Mouse (Mus musculus): Measurements from ENCODE around the gene Card14. TPM values are rescaled to one million over a fixed set of nuclear protein-coding genes. Genes with fewer than 3 reads are reported as not detected.
A peak's percentile ranks its signal among the peaks of the same experiment; 100 is the strongest.

Gene Card14
- polyA plus RNA-seq, 1 experiment from 2014 or later = not detected

DNA sequence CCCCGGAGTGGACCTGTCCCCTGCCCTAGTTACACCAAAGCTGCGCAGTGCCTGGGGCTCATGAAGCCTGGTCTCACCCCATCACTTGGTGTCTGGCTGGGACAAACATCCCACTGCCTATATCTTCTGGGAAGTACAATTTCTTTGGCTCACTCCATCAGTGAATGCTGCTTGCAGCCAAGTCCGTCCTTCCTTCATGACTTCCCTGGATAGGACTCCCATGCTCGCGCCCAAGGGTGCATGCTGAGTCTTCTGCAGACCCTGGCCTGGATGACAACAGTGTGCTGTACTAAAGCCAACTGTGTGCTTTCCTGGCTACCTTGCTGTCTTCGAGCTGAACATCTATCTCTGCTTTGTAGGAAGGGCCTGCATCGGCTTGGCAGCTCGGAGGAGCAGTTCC, 36.6 kb downstream of the Card14 start:
- 86% methylated on average over 8 of the region's 8 CpGs for WGBS
- H3K27me3 ChIP-seq (ENCODE audit: control insufficient read depth, insufficient read depth, low read length) = no peaks in the 10 kb centered on the region
- ATAC-seq (ENCODE audit: low FRiP score) = no peak

DNA sequence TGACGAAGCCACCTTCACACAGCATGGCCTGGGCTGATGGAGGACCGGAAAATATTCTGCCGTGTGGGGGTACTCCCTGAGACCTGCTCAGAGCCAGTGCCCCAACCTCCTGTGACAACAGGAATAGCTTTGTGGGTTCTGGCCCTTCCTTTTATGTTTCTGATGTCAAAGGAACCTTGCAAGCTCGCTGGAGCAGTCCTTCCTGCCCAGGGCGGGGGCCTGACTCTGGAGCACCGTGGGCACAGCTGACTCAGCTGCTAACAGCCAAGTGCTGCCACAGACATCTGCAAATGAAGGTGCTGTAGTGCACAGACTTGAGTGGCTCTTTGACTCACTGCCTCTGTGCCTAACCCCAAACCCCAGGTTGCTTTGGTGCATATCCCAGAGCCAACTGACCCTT, 37.3 kb downstream of the Card14 start:
- no peak for ATAC-seq (ENCODE audit: low FRiP score)
- no peak overlapping the region for H3K9ac ChIP-seq (ENCODE audit: low read length)
- H3K4me3 ChIP-seq (ENCODE audit: low read depth, low read length) = no peak overlapping the region
- no peaks in the 10 kb centered on the region for H3K4me1 ChIP-seq (ENCODE audit: control insufficient read depth, insufficient read depth, low read length)
- DNase-seq (ENCODE audit: low spot score, missing footprints) = no peak
- no peaks in the 10 kb centered on the region for H3K27me3 ChIP-seq (ENCODE audit: control insufficient read depth, insufficient read depth, low read length)
- H3K9me3 ChIP-seq (ENCODE audit: control insufficient read depth, low read length) = no peaks in the 10 kb centered on the region
- no peak overlapping the region for H3K4me2 ChIP-seq
- H3K27ac ChIP-seq (ENCODE audit: low read depth, low read length) = no peak overlapping the region
- WGBS = 77% methylated on average over 6 of the region's 6 CpGs
- no peaks in the 10 kb centered on the region for H3K36me3 ChIP-seq (ENCODE audit: control insufficient read depth, insufficient read depth, low read length)

More for the DNA sequence above, 36.6 kb downstream of the Card14 start:
- H3K4me1 ChIP-seq (ENCODE audit: control insufficient read depth, insufficient read depth, low read length) = no peaks in the 10 kb centered on the region
- H3K4me3 ChIP-seq (ENCODE audit: low read depth, low read length) = no peak overlapping the region
- no peaks in the 10 kb centered on the region for H3K36me3 ChIP-seq (ENCODE audit: control insufficient read depth, insufficient read depth, low read length)
- H3K4me2 ChIP-seq = no peak overlapping the region
- H3K9me3 ChIP-seq (ENCODE audit: control insufficient read depth, low read length) = no peaks in the 10 kb centered on the region
- no peak overlapping the region for H3K27ac ChIP-seq (ENCODE audit: low read depth, low read length)
- DNase-seq (ENCODE audit: low spot score, missing footprints) = no peak
- no peak overlapping the region for H3K9ac ChIP-seq (ENCODE audit: low read length)

DNA sequence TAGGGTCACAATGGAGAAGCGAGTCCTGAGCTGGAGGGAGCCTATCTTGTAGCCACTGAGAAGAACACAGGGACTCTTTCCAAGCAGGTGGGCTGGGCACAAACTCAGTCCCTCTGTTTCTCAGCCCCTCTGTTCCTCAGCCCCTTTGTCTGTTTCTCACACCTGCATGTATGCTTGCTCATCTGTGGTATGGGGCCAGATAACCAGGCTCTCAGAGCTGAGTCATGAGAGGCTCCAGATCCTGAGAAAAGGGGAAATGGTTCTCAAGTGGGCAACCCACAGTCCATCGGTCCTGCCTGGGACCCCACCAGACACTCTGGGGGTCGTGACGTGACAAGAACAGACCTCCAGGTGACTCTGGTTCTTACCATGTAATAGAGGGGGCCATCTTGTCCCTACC, 39.6 kb downstream of the Card14 start:
- no peak overlapping the region for H3K4me2 ChIP-seq
- DNase-seq (ENCODE audit: low spot score, missing footprints) (no peak), ATAC-seq (ENCODE audit: low FRiP score) (no peak)
- H3K9me3 ChIP-seq (ENCODE audit: control insufficient read depth, low read length) = no peaks in the 10 kb centered on the region
- no peaks in the 10 kb centered on the region for H3K27me3 ChIP-seq (ENCODE audit: control insufficient read depth, insufficient read depth, low read length)
- H3K9ac ChIP-seq (ENCODE audit: low read length) = no peak overlapping the region
- no peak overlapping the region for H3K4me3 ChIP-seq (ENCODE audit: low read depth, low read length)
- no peaks in the 10 kb centered on the region for H3K4me1 ChIP-seq (ENCODE audit: control insufficient read depth, insufficient read depth, low read length)
- no peak overlapping the region for H3K27ac ChIP-seq (ENCODE audit: low read depth, low read length)
- H3K36me3 ChIP-seq (ENCODE audit: control insufficient read depth, insufficient read depth, low read length) = no peaks in the 10 kb centered on the region
- 86% methylated on average over 4 of the region's 4 CpGs for WGBS

DNA sequence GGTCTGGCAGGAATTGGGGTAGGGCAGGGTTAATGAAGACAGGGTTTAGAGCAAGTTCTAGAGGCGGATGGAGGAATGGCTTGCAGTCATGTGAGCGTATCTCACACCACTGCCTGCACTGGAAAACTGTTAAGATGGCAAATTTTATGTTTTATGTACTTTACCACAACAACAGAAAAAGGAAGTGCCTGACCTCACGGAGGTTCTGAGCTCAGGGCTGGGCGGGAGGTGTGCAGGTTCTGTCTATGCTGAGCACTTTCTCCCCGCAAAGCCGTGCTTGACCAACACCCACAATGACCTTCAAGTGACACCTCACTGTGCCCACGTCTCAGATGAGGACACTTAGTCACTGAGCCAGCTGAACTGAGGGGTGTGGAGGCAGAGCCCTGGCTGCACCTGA, 44.5 kb downstream of the Card14 start:
- no peaks in the 10 kb centered on the region for H3K36me3 ChIP-seq (ENCODE audit: control insufficient read depth, insufficient read depth, low read length)
- no peak for ATAC-seq (ENCODE audit: low FRiP score)
- H3K27me3 ChIP-seq (ENCODE audit: control insufficient read depth, insufficient read depth, low read length) = no peaks in the 10 kb centered on the region
- peaks cover 12% of the 10 kb centered on the region for H3K4me1 ChIP-seq (ENCODE audit: control insufficient read depth, insufficient read depth, low read length)
- H3K4me2 ChIP-seq = no peak overlapping the region
- H3K9me3 ChIP-seq (ENCODE audit: control insufficient read depth, low read length) = no peaks in the 10 kb centered on the region
- H3K4me3 ChIP-seq (ENCODE audit: low read depth, low read length) = no peak overlapping the region
- H3K9ac ChIP-seq (ENCODE audit: low read length) = no peak overlapping the region
- H3K27ac ChIP-seq (ENCODE audit: low read depth, low read length) = no peak overlapping the region
- no peak for DNase-seq (ENCODE audit: low spot score, missing footprints)
- WGBS = 81% methylated on average over 7 of the region's 7 CpGs

DNA sequence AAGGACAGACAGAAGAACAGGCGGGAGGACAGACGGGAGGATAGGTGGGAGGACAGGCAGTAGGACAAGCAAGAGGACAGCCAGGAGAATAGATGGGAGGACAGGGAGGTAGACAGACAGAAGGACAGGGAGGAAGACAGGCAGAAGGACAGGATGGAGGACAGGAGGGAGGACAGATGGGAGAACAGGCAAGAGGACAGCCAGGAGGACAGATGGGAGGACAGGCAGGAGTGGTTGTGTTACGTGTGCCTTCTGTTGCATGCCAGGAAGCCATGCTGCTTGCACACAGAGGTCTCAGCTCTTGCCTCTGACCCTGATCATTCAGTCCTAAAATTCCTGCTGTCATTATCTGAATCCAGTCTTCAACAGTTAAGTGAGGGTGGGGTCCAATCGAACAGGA, 46.4 kb downstream of the Card14 start:
- Histone ChIP-seq H3K4me3 (ENCODE audit: low read depth, low read length) (no peak overlapping the region), H3K36me3 (ENCODE audit: control insufficient read depth, insufficient read depth, low read length) (no peaks in the 10 kb centered on the region), H3K27ac (ENCODE audit: low read depth, low read length) (no peak overlapping the region), H3K4me1 (ENCODE audit: control insufficient read depth, insufficient read depth, low read length) (peaks cover 12% of the 10 kb centered on the region), H3K9me3 (ENCODE audit: control insufficient read depth, low read length) (no peaks in the 10 kb centered on the region), H3K9ac (ENCODE audit: low read length) (no peak overlapping the region), H3K27me3 (ENCODE audit: control insufficient read depth, insufficient read depth, low read length) (no peaks in the 10 kb centered on the region), H3K4me2 (no peak overlapping the region)
- no peak for DNase-seq (ENCODE audit: low spot score, missing footprints)
- no peak for ATAC-seq (ENCODE audit: low FRiP score)
- WGBS = 94% methylated on average over 4 of the region's 4 CpGs

DNA sequence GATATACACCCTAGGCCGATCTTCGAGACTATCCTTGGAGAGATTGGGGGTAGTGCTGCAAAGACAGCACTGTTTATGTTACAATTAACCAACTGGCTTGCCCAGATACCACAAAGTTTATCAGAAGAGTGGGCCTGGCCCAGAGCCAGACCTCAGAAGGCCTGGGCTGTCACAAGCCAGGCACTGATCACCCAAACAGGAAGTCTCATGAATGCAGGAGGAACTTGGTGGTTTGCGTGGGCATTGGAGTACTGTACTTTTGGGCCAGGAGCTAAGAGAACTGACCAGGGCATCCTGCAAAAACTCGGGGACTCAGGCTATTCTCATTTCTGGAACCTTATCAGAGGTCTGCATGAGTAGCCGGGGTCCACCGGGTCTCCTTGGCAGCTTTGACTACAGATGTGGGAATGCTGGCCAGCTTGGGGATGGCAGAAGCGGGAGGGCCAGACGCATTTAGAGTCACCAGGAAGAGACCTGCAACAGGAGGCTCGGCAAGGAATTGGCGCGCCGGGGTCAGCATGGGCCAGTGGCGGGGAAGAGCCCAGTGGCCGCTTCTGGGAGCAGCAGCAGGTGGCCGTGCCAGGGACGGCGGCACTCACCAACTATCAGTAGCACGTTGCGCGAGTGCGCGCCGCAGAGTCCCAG, 47.4 kb downstream of the Card14 start:
- Histone ChIP-seq H3K4me1 (ENCODE audit: control insufficient read depth, insufficient read depth, low read length) (peaks cover 12% of the 10 kb centered on the region), H3K4me3 (ENCODE audit: low read depth, low read length) (peak overlapping the region; percentile 66), H3K27me3 (ENCODE audit: control insufficient read depth, insufficient read depth, low read length) (no peaks in the 10 kb centered on the region), H3K27ac (ENCODE audit: low read depth, low read length) (no peak overlapping the region; the same call in none of the 2 replicates), H3K36me3 (ENCODE audit: control insufficient read depth, insufficient read depth, low read length) (no peaks in the 10 kb centered on the region), H3K9me3 (ENCODE audit: control insufficient read depth, low read length) (no peaks in the 10 kb centered on the region), H3K4me2 (peak overlapping the region; percentile 92), H3K9ac (ENCODE audit: low read length) (peak overlapping the region; percentile 72)
- ATAC-seq (ENCODE audit: low FRiP score) (no peak; the same call in 1 of the 2 replicates), DNase-seq (ENCODE audit: low spot score, missing footprints) (no peak)
- WGBS = 8% methylated on average over 23 of the region's 23 CpGs

DNA sequence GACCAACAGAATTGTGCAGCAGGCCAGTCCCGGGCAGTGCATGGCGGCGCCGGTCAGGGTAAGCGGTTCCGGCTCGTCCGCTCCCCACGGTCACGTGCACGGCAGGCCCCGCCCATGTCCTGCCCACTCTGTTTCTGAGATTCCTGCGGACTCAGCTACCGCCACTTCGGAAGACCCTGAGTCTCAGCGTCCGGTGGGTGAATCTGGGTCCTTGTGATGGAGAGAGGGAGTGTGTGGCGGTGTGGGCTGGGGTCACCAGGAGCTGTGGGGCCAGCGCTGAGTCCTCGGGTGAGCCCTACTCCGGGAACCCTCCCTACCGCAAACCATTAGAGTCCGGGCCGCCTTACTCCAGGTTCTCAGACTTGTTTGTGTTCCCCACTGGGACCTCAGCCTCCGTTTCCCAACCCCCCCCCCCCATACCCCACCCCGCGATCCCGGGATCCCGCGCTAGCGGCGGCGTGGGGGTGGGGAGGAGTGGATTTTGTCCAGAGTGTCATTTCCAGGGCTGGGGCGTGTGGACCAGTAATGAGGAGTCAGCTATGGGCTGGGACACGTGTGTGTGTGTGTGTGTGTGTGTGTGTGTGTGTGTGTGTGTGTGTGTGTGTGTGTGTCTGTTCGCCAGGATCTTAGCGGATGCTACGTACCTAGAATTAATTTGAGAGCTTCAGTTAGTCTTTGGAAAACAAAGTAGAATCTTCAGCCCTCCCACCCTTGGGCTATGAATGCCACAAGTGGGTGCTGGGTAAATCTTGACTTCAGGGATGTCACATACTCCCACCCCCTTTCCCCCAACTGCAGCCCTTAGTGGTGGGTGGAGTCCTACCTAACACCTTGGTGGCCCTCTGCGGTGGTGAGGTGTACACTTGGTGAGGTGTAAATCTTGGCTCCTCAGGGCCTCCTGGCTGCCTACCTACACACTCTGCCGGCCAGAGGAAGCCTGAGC, 48.1 kb downstream of the Card14 start, which contains the start of the genes Sgsh and Slc26a11:
Gene Sgsh (minus strand): TSS at position 94 of the 943 bp plus-strand sequence.
Gene Slc26a11 (plus strand): TSS at position 115 of the 943 bp plus-strand sequence.
- Histone ChIP-seq H3K36me3 (ENCODE audit: control insufficient read depth, insufficient read depth, low read length) (no peaks in the 10 kb centered on the region), H3K27me3 (ENCODE audit: control insufficient read depth, insufficient read depth, low read length) (no peaks in the 10 kb centered on the region), H3K4me3 (ENCODE audit: low read depth, low read length) (peak within 1 kb of the TSS; percentile 66), H3K4me1 (ENCODE audit: control insufficient read depth, insufficient read depth, low read length) (peaks cover 12% of the 10 kb centered on the region), H3K9ac (ENCODE audit: low read length) (peak within 1 kb of the TSS; percentile 72), H3K27ac (ENCODE audit: low read depth, low read length) (no peak within 1 kb of the TSS; the same call in none of the 2 replicates), H3K4me2 (peak within 1 kb of the TSS; percentile 92), H3K9me3 (ENCODE audit: control insufficient read depth, low read length) (no peaks in the 10 kb centered on the region)
- 1% methylated on average over 40 of the region's 40 CpGs for WGBS
- DNase-seq (ENCODE audit: low spot score, missing footprints) (peak; percentile 98), ATAC-seq (ENCODE audit: low FRiP score) (peak; percentile 96)

DNA sequence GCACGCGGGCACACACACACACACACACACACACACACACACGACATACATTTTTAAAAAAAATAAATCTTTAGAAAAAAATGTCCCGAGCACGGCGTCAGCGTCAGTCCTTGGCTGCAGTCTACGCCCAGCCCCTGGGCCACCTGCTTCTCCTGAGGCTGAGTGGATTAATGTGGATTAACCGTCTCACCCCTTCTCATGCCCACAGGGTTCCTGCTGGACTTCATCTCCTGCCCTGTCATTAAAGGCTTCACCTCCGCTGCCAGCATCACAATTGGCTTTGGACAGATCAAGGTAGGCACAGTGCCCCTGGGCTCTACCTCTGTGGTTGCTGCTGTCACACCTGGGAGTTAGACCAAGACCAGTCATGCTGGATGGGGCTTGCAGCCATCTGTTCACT, 51.5 kb downstream of the Card14 start:
- ATAC-seq (ENCODE audit: low FRiP score) = no peak
- peaks cover 27% of the 10 kb centered on the region for H3K4me1 ChIP-seq (ENCODE audit: control insufficient read depth, insufficient read depth, low read length)
- no peak overlapping the region for H3K9ac ChIP-seq (ENCODE audit: low read length)
- no peak overlapping the region for H3K27ac ChIP-seq (ENCODE audit: low read depth, low read length)
- DNase-seq (ENCODE audit: low spot score, missing footprints) = no peak
- no peaks in the 10 kb centered on the region for H3K36me3 ChIP-seq (ENCODE audit: control insufficient read depth, insufficient read depth, low read length)
- H3K27me3 ChIP-seq (ENCODE audit: control insufficient read depth, insufficient read depth, low read length) = no peaks in the 10 kb centered on the region
- no peak overlapping the region for H3K4me2 ChIP-seq
- no peaks in the 10 kb centered on the region for H3K9me3 ChIP-seq (ENCODE audit: control insufficient read depth, low read length)
- 87% methylated on average over 10 of the region's 10 CpGs for WGBS
- H3K4me3 ChIP-seq (ENCODE audit: low read depth, low read length) = no peak overlapping the region
